Mouse (Mus musculus) urinary bladder, adult 2 months (tissue): ENCODE data around the gene Tspear. TPM values are rescaled to one million over a fixed set of nuclear protein-coding genes. Genes with fewer than 3 reads are reported as not detected.
"Not testable (repeated sequence)": the region's sequence is repeated elsewhere in the genome, so short reads cannot be mapped to it uniquely, and the experiment has no call there.

Experiments
- DNase-seq: peaks from one replicate; pipeline ENCODE4 v3.0.0; 2022; ENCODE audit warnings: low spot score
- polyA plus RNA-seq: library from polyadenylated mRNA; depleted of rRNA; stranded (reverse); fragments of >200 nt; gene quantifications from 2 replicates; pipeline ENCODE4 v1.2.3, GENCODE M21; 2012

The Tspear gene
- polyA plus RNA-seq, 1 experiment: 1.6 TPM

- DNase-seq: no peak
Measured at GRCm38 (mm10) chr10:77788621-77789020, 102.3 kb downstream of the Tspear start.

GRCm38 (mm10) chr10:77794976-77795375 lies 108.6 kb downstream of the Tspear start, which contains the start of gene Gm9639:
Gene Gm9639, minus strand, starts transcription at chr10:77795076.
- DNase-seq: no peak

GRCm38 (mm10) chr10:77797677-77798076 lies 111.3 kb downstream of the Tspear start:
- DNase-seq: no peak

- DNase-seq: not testable (repeated sequence)
Measured at GRCm38 (mm10) chr10:77798164-77798920, 112.0 kb downstream of the Tspear start.

GRCm38 (mm10) chr10:77798921-77799508 lies 112.6 kb downstream of the Tspear start, which contains the start of gene Gm19668:
Gene Gm19668, minus strand, starts transcription at chr10:77799133.
- DNase-seq: no peak

- DNase-seq: no peak
Measured at GRCm38 (mm10) chr10:77804095-77804494, 117.7 kb downstream of the Tspear start.

GRCm38 (mm10) chr10:77811743-77812142 lies 125.4 kb downstream of the Tspear start, which contains the start of gene Gm9507:
Gene Gm9507, minus strand, starts transcription at chr10:77811843.
- DNase-seq: no peak

GRCm38 (mm10) chr10:77814382-77814781 lies 128.0 kb downstream of the Tspear start, which contains the start of gene Gm2696:
Gene Gm2696, plus strand, starts transcription at chr10:77814682.
- no peak for DNase-seq

- DNase-seq: peak; percentile 18
Measured at GRCm38 (mm10) chr10:77815514-77815913, 129.1 kb downstream of the Tspear start.

- DNase-seq: no peak
Measured at GRCm38 (mm10) chr10:77818523-77818922, 132.2 kb downstream of the Tspear start.

GRCm38 (mm10) chr10:77819203-77819602 lies 132.8 kb downstream of the Tspear start:
- DNase-seq: no peak

- no peak for DNase-seq
Measured at GRCm38 (mm10) chr10:77826951-77827350, 140.6 kb downstream of the Tspear start, which contains the start of gene Krtap10-4. Gene Krtap10-4, minus strand, starts transcription at chr10:77827095.

GRCm38 (mm10) chr10:77835647-77836046 lies 149.3 kb downstream of the Tspear start, which contains the start of gene Krtap10-10:
Gene Krtap10-10, plus strand, starts transcription at chr10:77835947.
- no peak for DNase-seq

- no peak for DNase-seq
Measured at GRCm38 (mm10) chr10:77839006-77839405, 152.6 kb downstream of the Tspear start.

- DNase-seq: no peak
Measured at GRCm38 (mm10) chr10:77846503-77846902, 160.1 kb downstream of the Tspear start, which contains the start of gene Gm36176. Gene Gm36176, plus strand, starts transcription at chr10:77846803.

- DNase-seq: no peak
Measured at GRCm38 (mm10) chr10:77846961-77847360, 160.6 kb downstream of the Tspear start.

GRCm38 (mm10) chr10:77847538-77847937 lies 161.2 kb downstream of the Tspear start:
- no peak for DNase-seq

GRCm38 (mm10) chr10:77852559-77852958 lies 166.2 kb downstream of the Tspear start, which contains the start of gene Gm10318:
Gene Gm10318, plus strand, starts transcription at chr10:77852859.
- DNase-seq: no peak

GRCm38 (mm10) chr10:77861675-77862074 lies 175.3 kb downstream of the Tspear start, which contains the start of gene Gm3285:
Gene Gm3285, plus strand, starts transcription at chr10:77861975.
- no peak for DNase-seq

GRCm38 (mm10) chr10:77864067-77864761 lies 177.8 kb downstream of the Tspear start:
- peak; percentile 41 for DNase-seq

GRCm38 (mm10) chr10:77864762-77865143 lies 178.4 kb downstream of the Tspear start:
- no peak for DNase-seq

- DNase-seq: no peak
Measured at GRCm38 (mm10) chr10:77867546-77867945, 181.2 kb downstream of the Tspear start.
